Mouse (Mus musculus) testis, adult 2 months (tissue): ENCODE measurements around the gene Med27.

Source experiments
- CTCF ChIP-seq: fragments of 200-500 bp; IDR thresholded peaks from 2 replicates; pipeline ENCODE4 v1.5.1; 2012; ENCODE audit warnings: low read depth, mild to moderate bottlenecking, inconsistent platforms, low read length, moderate library complexity; ENCODE audit not compliant: control insufficient read depth, insufficient read depth, insufficient replicate concordance
- POLR2A ChIP-seq: fragments of 200-500 bp; IDR thresholded peaks from 2 replicates; pipeline ENCODE4 v1.6.1; 2012; ENCODE audit warnings: low read depth, mild to moderate bottlenecking, inconsistent platforms, low read length, moderate library complexity; ENCODE audit not compliant: control insufficient read depth

DNA sequence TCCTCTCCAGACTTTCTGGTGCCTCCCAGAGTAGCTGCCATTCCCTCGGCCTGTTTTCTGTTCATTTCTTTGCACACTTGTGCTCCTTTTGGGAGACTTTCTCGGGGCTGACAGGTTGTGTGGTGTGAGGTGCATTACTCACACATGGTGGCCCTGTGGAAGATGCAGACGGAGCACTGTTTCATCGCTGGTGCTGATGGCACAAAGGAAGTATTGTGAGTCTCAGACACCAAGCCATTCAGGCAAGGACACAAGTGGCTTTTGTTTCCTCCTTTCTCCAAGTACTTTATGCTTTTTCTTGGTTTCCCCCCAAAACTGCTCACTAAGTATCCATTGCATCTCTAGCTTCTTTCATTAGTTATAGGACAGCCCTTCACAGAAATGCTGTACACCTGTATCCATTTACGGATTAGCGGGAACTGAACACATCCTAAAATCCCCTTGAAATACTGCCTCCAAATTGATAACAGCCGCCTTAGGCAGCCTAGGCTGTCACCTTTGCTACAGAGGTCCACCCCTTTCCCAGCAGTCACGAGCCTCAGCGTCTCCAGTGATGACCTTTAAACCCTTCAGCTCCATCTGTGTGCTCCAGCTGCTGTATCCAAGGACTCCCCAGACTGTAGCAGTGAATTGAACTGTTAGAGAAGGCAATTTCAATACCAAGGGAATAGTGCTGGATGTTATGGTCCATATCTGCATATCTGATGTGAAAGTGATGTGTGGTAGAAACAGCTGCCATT is 136.5 kb downstream of the Med27 start:
- TF ChIP-seq CTCF (no peak), POLR2A (no peak)
